In the genomic region with DNA sequence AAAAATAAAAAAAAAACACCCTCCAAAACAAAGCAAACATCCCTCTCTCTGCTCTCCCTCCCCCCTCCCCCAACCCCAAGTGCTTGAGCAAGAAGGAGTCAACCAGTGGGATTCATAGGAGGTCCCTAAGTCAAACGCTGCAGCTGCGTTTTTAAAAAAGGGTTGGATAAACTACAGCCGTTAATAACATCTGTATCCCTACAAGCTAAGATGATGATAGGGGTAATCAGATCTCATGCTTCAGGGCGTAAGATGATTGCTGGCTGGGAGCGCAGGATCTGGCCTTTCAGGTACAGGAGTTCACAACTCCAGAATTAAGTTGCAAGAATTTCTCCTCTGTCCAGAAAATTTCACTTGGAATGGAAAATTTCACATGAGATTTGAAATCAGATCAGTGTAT, we compare ENCODE assay signal across 32 mouse cellular contexts. TPM values are rescaled to one million over a fixed set of nuclear protein-coding genes. Genes with fewer than 3 reads are reported as not detected.
"Had no signal": no experiment of that assay in that cellular context is flagged by ENCODE, and none has a peak within 500 bp of the region (broad histone marks: within the 10 kb centered on the region; RNA-seq: fewer than 3 reads in every experiment).

No protein-coding gene starts in this region.

- H3K4me2 ChIP-seq: heart, embryonic 11.5 days; heart, embryonic 13.5 days; heart, embryonic 15.5 days; hindbrain, embryonic 13.5 days; hindbrain, embryonic 15.5 days; kidney, embryonic 15.5 days; limb, embryonic 13.5 days; limb, embryonic 15.5 days; liver, embryonic 12.5 days had no signal

- H3K36me3 ChIP-seq: heart, embryonic 13.5 days; heart, embryonic 15.5 days; hindbrain, embryonic 13.5 days; hindbrain, embryonic 15.5 days; kidney, embryonic 15.5 days; limb, embryonic 13.5 days; limb, embryonic 15.5 days; liver, embryonic 12.5 days had no signal

- H3K9me3 ChIP-seq: heart, embryonic 15.5 days; hindbrain, embryonic 13.5 days; hindbrain, embryonic 15.5 days; kidney, embryonic 15.5 days; limb, embryonic 13.5 days; limb, embryonic 15.5 days; liver, embryonic 12.5 days had no signal

- H3K9ac ChIP-seq: heart, embryonic 13.5 days; heart, embryonic 15.5 days; hindbrain, embryonic 13.5 days; hindbrain, embryonic 15.5 days; kidney, embryonic 15.5 days; limb, embryonic 13.5 days; limb, embryonic 15.5 days; liver, embryonic 12.5 days had no signal

- H3K4me3 ChIP-seq: heart, adult 2 months; heart, embryonic 13.5 days; heart, embryonic 15.5 days; hindbrain, embryonic 13.5 days; hindbrain, embryonic 15.5 days; kidney, embryonic 15.5 days; limb, embryonic 13.5 days; limb, embryonic 15.5 days; liver, embryonic 12.5 days had no signal

- H3K27ac ChIP-seq: heart, adult 2 months; heart, embryonic 13.5 days; heart, embryonic 15.5 days; hindbrain, embryonic 13.5 days; hindbrain, embryonic 15.5 days; hindbrain, postnatal 0 days; kidney, embryonic 15.5 days; kidney, postnatal 0 days; limb, embryonic 13.5 days; limb, embryonic 15.5 days; liver, embryonic 12.5 days had no signal

- ATAC-seq: hindbrain, postnatal 0 days; intestine, embryonic 16.5 days; liver, embryonic 12.5 days had no signal

- DNase-seq: gastrocnemius, postnatal 14 days; gastrocnemius, postnatal 36 days; heart, adult 11 months; heart, adult 2 months; heart, postnatal 14 days; heart, postnatal 36 days; kidney, adult 11 months; kidney, adult 2 months; kidney, adult 9 months; kidney, postnatal 14 days; kidney, postnatal 36 days; layer of hippocampus, adult 9-11 months; layer of hippocampus, postnatal 36 days; left cerebral cortex, postnatal 4 days had no signal

RNA-seq across cellular contexts. Expression of gene Nr2e1, which starts 6.1 kb away (rescaled TPM):
- polyA plus RNA-seq: gonadal fat pad, adult 2 months; heart, adult 2 months; heart, embryonic 13.5 days; heart, embryonic 15.5 days; heart, postnatal 0 days; hindbrain, postnatal 0 days; intestine, embryonic 14.5 days; intestine, embryonic 16.5 days; kidney, adult 2 months; kidney, postnatal 0 days; large intestine, adult 2 months; limb, embryonic 11.5 days; limb, embryonic 13.5 days; limb, embryonic 15.5 days; liver, adult 2 months; liver, embryonic 12.5 days had no signal
